Mouse (Mus musculus): ENCODE results near the gene Lmntd2. TPM values are rescaled to one million over a fixed set of nuclear protein-coding genes. Genes with fewer than 3 reads are reported as not detected.

The Lmntd2 gene
- polyA plus RNA-seq, 1 experiment, result 8.1 TPM

GRCm38 (mm10) chr7:141195754-141196153 is 18.1 kb downstream of the Lmntd2 start:
- no peaks in the 10 kb centered on the region for H3K27me3 ChIP-seq (ENCODE audit: control insufficient read depth, insufficient read depth, low read length)
- H3K27ac ChIP-seq (ENCODE audit: insufficient read depth, low read depth, low read length), result no peak overlapping the region
- WGBS, result 72% methylated on average over 2 of the region's 2 CpGs
- H3K4me3 ChIP-seq (ENCODE audit: low read depth, low read length), result no peak overlapping the region
- peaks cover 17% of the 10 kb centered on the region for H3K4me1 ChIP-seq (ENCODE audit: control insufficient read depth, insufficient read depth, insufficient read length, low read length)
- TF ChIP-seq POLR2A (IDR thresholded peaks at IDR 0.05; ENCODE audit: low read depth, low read length) (no peak), CTCF (IDR thresholded peaks at IDR 0.05; ENCODE audit: extremely low read depth, insufficient read length, insufficient replicate concordance, low read depth, low read length) (no peak)
- peaks cover 15% of the 10 kb centered on the region for H3K36me3 ChIP-seq (ENCODE audit: control insufficient read depth, insufficient read depth, low read length)

DNA sequence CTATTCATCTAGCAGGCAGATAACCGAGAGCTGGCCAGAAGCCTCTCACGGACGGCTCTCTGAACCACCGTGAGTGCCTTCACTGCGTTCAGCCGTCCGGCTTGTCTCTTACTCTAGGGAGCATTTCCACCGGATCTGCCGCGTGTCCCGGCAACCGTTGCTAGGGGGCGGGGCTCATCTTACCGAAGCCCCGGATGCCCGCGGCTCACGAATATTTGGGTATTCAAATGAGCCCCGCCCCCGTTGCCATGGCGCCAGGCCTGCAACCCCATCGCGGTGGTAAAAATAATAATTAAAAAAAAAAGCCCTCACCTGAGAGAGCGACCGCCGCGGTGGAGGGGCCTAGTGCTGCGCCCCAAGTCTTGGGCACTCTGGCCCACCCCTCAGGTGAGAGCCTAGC is 19.1 kb downstream of the Lmntd2 start:
- peak overlapping the region; percentile 83; the same call in 1 of the 2 replicates for H3K27ac ChIP-seq (ENCODE audit: insufficient read depth, low read depth, low read length)
- WGBS, result 2% methylated on average over 28 of the region's 28 CpGs
- H3K4me1 ChIP-seq (ENCODE audit: control insufficient read depth, insufficient read depth, insufficient read length, low read length), result peaks cover 17% of the 10 kb centered on the region
- H3K36me3 ChIP-seq (ENCODE audit: control insufficient read depth, insufficient read depth, low read length), result peaks cover 23% of the 10 kb centered on the region
- TF ChIP-seq POLR2A (IDR thresholded peaks at IDR 0.05; ENCODE audit: low read depth, low read length) (peak; percentile 44; the same call in 1 of the 2 replicates), CTCF (IDR thresholded peaks at IDR 0.05; ENCODE audit: extremely low read depth, insufficient read length, insufficient replicate concordance, low read depth, low read length) (no peak)
- no peaks in the 10 kb centered on the region for H3K27me3 ChIP-seq (ENCODE audit: control insufficient read depth, insufficient read depth, low read length)
- peak overlapping the region; percentile 81 for H3K4me3 ChIP-seq (ENCODE audit: low read depth, low read length)

- Histone ChIP-seq H3K4me3 (ENCODE audit: low read depth, low read length) (peak overlapping the region; percentile 81), H3K4me1 (ENCODE audit: control insufficient read depth, insufficient read depth, insufficient read length, low read length) (peaks cover 17% of the 10 kb centered on the region), H3K27me3 (ENCODE audit: control insufficient read depth, insufficient read depth, low read length) (no peaks in the 10 kb centered on the region), H3K27ac (ENCODE audit: insufficient read depth, low read depth, low read length) (peak overlapping the region; percentile 83), H3K36me3 (ENCODE audit: control insufficient read depth, insufficient read depth, low read length) (peaks cover 27% of the 10 kb centered on the region)
- WGBS, result under 1% methylated on average over 23 of the region's 23 CpGs
- TF ChIP-seq CTCF (IDR thresholded peaks at IDR 0.05; ENCODE audit: extremely low read depth, insufficient read length, insufficient replicate concordance, low read depth, low read length) (no peak), POLR2A (IDR thresholded peaks at IDR 0.05; ENCODE audit: low read depth, low read length) (no peak)
These were observed 19.5 kb downstream of the Lmntd2 start for GRCm38 (mm10) chr7:141194409-141194808.

GRCm38 (mm10) chr7:141193948-141194347 is 19.9 kb downstream of the Lmntd2 start, which contains the start of the genes Hras and Lrrc56:
Gene Hras, minus strand, starts transcription at chr7:141194005.
Gene Lrrc56, plus strand, starts transcription at chr7:141194157.
- Histone ChIP-seq H3K27ac (ENCODE audit: insufficient read depth, low read depth, low read length) (peak within 1 kb of the TSS; percentile 83), H3K4me3 (ENCODE audit: low read depth, low read length) (peak within 1 kb of the TSS; percentile 96), H3K36me3 (ENCODE audit: control insufficient read depth, insufficient read depth, low read length) (peaks cover 28% of the 10 kb centered on the region), H3K4me1 (ENCODE audit: control insufficient read depth, insufficient read depth, insufficient read length, low read length) (peaks cover 17% of the 10 kb centered on the region), H3K27me3 (ENCODE audit: control insufficient read depth, insufficient read depth, low read length) (no peaks in the 10 kb centered on the region)
- under 1% methylated on average over 34 of the region's 39 CpGs for WGBS
- TF ChIP-seq POLR2A (IDR thresholded peaks at IDR 0.05; ENCODE audit: low read depth, low read length), result peak; percentile 87
- no peak for TF ChIP-seq CTCF (IDR thresholded peaks at IDR 0.05; ENCODE audit: extremely low read depth, insufficient read length, insufficient replicate concordance, low read depth, low read length)

GRCm38 (mm10) chr7:141193348-141193856 is 20.5 kb downstream of the Lmntd2 start:
- peaks cover 28% of the 10 kb centered on the region for H3K36me3 ChIP-seq (ENCODE audit: control insufficient read depth, insufficient read depth, low read length)
- no peaks in the 10 kb centered on the region for H3K27me3 ChIP-seq (ENCODE audit: control insufficient read depth, insufficient read depth, low read length)
- under 1% methylated on average over 43 of the region's 43 CpGs for WGBS
- peak overlapping the region; percentile 96 for H3K4me3 ChIP-seq (ENCODE audit: low read depth, low read length)
- TF ChIP-seq POLR2A (IDR thresholded peaks at IDR 0.05; ENCODE audit: low read depth, low read length) (no peak), CTCF (IDR thresholded peaks at IDR 0.05; ENCODE audit: extremely low read depth, insufficient read length, insufficient replicate concordance, low read depth, low read length) (no peak)
- peak overlapping the region; percentile 66 for H3K27ac ChIP-seq (ENCODE audit: insufficient read depth, low read depth, low read length)
- peaks cover 17% of the 10 kb centered on the region for H3K4me1 ChIP-seq (ENCODE audit: control insufficient read depth, insufficient read depth, insufficient read length, low read length)

- 18% methylated on average over 12 of the region's 12 CpGs for WGBS
- Histone ChIP-seq H3K4me1 (ENCODE audit: control insufficient read depth, insufficient read depth, insufficient read length, low read length) (peaks cover 13% of the 10 kb centered on the region), H3K4me3 (ENCODE audit: low read depth, low read length) (peak overlapping the region; percentile 96), H3K27ac (ENCODE audit: insufficient read depth, low read depth, low read length) (0 out of 2 replicates have a peak overlapping the region, but pooled peaks have one; percentile 66), H3K36me3 (ENCODE audit: control insufficient read depth, insufficient read depth, low read length) (peaks cover 28% of the 10 kb centered on the region), H3K27me3 (ENCODE audit: control insufficient read depth, insufficient read depth, low read length) (no peaks in the 10 kb centered on the region)
- TF ChIP-seq POLR2A (IDR thresholded peaks at IDR 0.05; ENCODE audit: low read depth, low read length) (no peak), CTCF (IDR thresholded peaks at IDR 0.05; ENCODE audit: extremely low read depth, insufficient read length, insufficient replicate concordance, low read depth, low read length) (no peak)
These were observed 21.0 kb downstream of the Lmntd2 start for GRCm38 (mm10) chr7:141192776-141193347.

All from small intestine, adult 2 months (tissue).